Mouse (Mus musculus) heart, postnatal 14 days (tissue): ENCODE results near the gene Nlrp6. TPM values are rescaled to one million over a fixed set of nuclear protein-coding genes. Genes with fewer than 3 reads are reported as not detected.

Source experiments
- DNase-seq, 2 experiments: peaks; one replicate each; pipeline ENCODE4 v3.0.0; 2021 to 2022
- intact Hi-C: fragments of 180-260 bp; cut with DNase I; formaldehyde crosslinking; loops from one replicate; pipeline ENCODE4 v1.15.1; 2025
- total RNA-seq, 2 experiments: library from RNA; stranded (reverse); gene quantifications; 2 replicates each; pipeline ENCODE4 v1.2.3; 2021

Nlrp6 gene
- total RNA-seq, 2 experiments from 2014 or later: not detected

DNA sequence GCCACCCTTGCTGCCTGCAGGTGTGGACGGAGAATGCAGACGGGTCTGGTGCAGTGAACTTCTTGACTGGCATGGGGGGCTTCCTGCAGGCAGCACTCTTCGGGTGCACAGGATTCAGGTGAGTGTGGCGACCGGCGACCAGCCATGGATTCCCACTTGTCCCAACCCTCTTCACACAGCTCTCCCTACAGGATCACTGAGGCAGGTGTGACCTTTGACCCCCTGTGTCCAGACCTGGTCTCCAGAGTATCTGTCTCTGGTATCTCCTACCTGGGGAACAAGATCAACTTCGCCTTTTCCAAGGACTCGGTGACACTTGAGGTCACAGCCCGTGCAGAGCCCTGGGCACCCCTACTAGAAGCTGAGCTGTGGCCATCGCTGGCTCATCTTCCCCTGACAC, 25.6 kb downstream of the Nlrp6 start:
- DNase-seq: no peak
- intact Hi-C loops: no loop called here

DNA sequence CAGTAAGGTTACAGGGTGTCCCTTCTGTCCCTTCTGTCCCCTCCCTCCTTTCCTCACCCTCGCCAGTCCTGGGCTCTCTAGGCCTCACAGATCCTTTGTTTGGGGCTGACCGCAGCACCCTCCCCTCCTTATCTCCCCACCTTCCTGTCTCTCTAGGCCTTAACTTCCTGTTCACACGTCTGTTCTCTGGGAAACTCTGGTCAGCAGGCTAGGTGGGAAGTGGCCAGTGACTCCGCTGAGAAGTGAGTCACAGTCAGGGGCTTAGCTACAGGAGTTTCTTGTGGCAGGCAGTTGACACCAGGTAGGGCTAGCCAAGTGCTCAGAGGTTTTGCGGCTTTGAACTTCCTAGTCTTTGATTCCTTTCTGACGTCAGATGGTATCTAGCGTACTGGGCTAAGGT, 26.3 kb downstream of the Nlrp6 start:
- intact Hi-C loops: no loop called here
- peak in 1 of 2 experiments; percentile 25 for DNase-seq

DNA sequence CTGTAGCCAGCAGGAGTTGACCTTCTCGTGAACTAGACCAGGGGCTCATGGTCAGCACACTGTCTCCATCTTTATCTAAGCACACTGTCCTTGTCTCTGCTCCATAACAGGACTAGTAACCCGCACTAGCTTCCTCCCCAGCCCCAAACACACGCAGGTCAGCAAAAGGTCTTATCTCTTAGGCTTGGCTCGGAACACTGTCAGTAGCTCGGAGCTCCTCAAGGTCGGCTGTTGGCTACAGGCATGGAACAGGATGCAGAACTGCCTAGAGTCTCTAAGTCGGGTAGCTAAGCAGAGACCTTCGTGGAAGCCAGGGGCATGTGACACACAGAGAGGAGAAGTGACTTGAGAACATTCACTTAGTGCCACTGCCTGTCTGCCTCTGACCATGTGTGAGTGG, 27.5 kb downstream of the Nlrp6 start:
- intact Hi-C loops: no loop called here
- DNase-seq: no peak

DNA sequence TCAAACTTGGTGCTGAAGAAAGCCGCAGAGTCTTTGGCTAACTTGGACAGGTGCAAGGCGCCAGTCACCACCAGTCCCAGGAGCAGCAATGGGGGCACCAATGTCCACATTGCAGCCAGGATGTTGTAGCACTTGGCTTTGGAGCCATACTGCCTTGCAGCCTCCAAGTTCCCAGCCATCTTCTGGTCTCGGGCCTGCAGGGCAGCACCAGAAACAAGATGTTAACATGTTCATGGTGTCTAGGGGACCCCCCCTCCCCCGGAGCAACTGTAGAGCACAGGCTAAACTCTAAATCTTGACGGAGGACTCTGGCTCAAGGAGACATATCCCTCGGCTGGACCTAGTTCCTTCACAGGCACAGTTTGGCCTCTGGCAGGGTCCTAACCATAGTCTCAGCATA, 28.6 kb downstream of the Nlrp6 start:
- no peak for DNase-seq
- intact Hi-C loops: no loop called here

DNA sequence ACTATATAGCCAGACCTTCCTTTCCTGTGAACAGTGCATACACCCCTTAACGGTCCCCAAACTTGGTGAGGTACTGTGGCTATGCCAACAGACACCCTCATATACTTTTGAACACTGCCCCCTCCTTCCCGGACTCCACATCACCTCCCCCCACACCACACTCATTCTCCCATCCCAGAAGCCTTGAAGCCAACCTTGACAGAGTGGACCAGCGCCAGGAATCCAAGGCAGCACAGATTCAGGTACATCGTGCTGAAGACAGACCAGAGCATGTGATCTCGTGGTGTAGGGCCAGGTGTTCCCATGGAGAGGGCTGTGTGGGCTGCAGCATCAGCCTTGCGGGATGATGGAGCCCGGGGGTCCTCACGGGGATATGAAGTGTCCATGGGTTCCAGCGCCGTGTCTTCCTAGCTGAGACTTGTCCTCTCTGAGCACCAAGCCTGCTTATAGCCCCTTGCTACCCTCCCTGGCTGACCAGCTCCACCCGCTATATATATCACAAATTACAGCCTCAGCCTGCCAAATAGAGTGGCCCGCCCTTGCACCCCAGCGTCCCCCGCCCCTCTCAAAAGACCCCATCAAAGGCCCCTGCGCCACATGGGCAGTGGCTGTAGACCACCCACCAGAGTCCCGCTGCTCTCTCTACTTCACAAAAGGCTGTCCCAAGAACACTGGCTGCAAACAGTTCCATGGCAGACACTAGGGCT, 29.3 kb downstream of the Nlrp6 start, which contains the start of gene Ifitm5:
Ifitm5 (minus strand) TSS at position 468 of the 707 bp plus-strand sequence.
- DNase-seq: no peak
- intact Hi-C loops: no loop called here

DNA sequence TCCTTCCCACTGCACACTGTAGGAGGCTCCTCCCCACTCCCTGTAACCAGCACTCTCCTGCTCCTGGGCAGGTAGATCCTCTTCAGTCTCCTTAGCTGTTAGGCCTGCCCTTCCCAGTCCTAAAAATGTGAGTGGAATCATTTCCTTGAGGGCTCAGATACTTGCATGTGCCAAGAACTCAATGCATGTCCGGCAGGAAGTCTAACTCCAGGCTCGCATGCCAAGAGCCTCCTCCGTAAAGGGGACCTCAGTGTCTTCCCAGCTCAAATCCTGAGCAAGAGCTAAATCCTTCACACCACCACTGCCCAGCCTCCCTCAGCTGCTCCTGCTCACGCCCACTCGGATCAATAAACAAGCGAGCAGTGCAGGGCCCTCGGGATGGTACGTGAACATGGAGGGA, 30.3 kb downstream of the Nlrp6 start:
- peak; percentile 38 to 59 for DNase-seq
- intact Hi-C loops: no loop called here

DNA sequence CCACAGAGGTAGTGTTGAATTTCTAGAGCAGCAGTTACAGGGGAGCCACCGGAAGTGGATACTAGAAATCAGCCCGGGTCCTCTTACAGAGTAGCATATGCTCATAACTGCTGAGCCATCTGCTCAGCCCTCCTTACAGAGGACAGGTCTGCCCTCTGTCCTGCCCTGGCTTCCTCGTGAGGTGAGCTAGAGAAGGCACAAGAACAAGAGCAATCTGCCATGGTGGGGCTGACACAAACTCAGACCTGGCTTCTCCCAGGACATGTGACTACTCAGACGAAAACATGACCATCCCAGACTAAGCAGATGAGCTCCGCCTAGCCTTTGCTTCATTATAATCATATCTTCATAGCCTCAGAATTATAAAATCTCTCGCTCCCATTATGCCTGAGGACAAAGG, 31.1 kb downstream of the Nlrp6 start:
- no peak for DNase-seq
- intact Hi-C loops: no loop called here

DNA sequence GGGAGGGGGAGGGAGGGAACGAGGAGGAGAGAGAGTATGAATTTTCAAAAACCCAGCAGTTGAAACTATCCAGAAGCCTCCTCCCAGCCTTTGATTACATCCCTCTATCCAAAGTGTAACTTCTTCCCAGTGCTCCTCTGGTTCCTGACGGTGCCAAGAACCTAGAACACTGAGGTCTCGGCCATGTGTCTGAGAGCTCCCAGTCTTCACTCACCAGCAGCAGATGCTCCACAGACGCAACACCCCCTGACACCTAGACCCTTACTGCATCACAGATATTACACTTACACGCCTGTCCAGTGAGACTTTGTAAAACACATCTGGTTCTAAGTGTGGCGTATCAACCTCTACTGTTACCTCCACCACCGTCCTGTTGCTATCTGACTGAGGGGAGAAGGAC, 31.7 kb downstream of the Nlrp6 start:
- intact Hi-C loops: no loop called here
- no peak for DNase-seq

DNA sequence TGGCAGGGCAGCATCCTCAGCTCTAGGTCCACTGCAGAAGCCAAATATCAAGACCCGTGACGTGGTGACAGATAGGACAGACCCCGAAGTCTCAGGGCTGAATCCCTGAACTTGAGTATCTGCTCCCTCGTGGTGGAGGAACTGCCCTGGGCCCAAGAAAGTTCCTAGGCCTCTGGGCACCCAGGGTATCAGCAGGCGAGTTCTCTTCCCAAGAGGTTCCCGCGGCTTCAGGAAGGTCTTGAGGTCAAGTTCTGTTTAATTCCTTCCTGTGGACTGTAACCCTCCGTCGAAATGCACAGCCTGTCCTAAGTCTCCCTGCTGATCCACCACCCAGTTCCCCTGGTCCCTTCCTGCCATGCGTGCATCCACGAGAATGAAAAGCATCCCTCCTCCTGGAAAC, 32.4 kb downstream of the Nlrp6 start:
- DNase-seq: no peak
- intact Hi-C loops: no loop called here

DNA sequence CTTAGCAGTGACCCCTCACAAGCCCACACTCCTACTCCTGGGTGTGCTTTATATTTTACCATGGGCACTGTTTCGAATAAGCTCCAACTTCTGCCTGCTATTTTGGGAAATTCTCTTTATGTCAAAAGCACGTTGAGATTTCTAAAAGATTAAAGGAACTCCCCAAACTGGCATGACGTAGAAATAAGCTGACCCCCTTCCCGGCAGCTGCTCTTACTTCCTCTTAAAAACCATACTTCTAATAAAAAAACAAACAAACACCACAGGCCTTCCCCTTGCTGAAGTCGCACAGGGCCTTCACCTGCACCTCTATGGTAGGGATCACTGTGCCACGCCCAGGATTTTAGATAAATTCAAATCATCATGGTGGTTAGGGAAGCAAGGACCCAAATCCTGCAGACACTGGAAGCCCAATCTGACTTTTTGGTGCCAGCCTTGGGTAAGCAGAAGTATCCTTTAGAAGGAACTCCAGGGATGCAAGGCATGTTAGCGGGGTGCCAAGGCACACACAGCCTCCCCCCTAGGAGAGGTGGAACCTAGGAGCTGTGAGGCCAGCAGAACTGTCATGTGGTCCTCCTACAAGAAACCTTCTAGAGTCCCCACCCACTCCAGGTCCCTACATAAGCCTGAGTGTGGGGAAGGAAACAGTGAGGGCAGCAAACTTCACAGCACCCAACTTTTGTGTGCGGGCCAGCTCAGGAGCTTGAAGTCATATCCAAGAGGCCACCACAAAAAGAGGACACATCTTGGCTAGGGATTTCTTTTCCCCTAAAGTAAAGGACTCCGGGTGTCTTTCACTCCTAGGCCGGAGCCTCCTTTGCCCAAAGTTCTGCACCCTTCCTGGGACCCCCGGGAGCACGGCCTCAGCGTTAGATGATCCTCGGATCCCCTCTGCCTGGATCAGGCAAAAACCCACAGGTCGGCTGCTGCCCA, 33.4 kb downstream of the Nlrp6 start:
- intact Hi-C loops: loop anchor here (2.0 kb wide), 1 partner anchor 13 kb away; the partner anchor contains the start of gene Pgghg

DNA sequence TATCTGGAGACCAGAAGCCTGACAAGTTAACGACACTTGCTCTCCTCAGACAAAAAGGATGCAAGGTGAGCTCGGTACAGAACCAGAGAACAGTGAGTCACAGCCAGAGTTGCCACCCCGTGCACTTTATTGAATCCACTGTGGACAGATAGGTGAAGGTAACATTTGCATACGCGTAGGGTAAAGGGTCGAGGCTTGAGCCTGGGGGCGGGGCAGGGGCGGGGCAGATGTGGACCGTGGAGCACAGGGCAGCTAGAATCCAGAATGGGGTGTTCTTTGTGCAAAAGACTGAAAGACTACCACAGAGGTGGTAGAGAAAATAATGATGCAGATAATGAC, 34.0 kb downstream of the Nlrp6 start:
- no peak for DNase-seq
- intact Hi-C loops: loop anchor here (2.0 to 5.0 kb wide), 2 partner anchors 14 to 47 kb away; partner anchors contain the start of gene Pgghg

More for the DNA sequence above, 33.4 kb downstream of the Nlrp6 start:
- DNase-seq: no peak

DNA sequence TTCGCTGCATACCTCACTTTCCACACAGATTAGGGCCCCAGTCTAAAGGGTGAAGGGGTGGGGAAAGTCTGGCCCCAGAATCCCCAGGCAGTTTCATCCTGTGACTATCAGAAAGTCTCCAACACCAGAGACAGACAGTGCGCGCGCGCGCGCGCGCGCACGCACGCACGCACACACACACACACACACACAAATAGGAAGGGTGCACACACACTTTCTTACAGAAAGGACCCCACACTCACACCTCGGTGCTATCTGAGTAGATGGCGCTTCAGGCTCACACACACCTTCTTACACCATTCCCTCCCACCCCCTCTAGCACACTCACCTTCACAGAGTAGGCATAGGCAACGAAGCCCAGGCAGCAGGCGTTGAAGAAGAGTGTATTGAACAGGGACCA, 34.6 kb downstream of the Nlrp6 start:
- intact Hi-C loops: loop anchor here (2.0 to 5.0 kb wide), 2 partner anchors 15 to 48 kb away; partner anchors contain the start of gene Pgghg
- DNase-seq: no peak

DNA sequence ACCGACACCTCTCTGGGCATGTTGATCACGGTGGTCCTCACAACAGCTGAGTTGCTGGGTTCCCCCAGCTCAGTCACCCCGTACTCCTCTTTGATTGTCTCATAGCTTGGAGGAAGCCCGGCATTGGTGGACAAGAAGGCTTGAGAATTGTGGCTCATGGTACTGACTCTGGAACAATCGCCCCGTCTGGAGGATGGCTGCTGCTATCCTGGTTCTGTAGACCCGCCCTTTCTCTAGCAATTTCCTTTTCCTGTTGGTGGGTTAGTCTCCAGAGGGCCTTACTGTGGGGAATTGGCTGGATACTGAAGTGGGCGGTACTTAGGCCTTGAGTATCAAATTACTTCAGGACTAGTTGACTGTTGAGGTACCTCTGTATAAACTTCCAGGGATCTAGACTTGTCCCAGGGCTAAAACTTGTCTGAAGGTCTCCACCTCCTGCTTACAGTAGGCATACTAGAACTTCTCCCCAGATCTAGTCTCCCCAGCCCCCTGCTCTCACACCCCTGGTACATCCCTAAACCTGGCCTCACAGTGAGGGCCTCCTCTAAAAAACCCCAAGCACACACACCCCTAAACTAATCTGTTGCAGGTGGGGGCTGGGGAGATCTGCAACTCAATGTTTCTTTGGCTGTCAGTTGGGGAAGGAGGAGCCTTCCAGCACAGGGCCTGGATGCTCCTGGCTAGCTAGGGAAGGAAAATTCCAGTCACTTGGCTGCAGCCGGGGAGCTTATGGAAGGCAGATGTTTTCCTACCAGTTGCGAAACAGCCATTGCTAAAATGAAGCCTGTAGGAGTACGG, 35.3 kb downstream of the Nlrp6 start, which contains the start of the genes Gm45717 and Ifitm2:
Gm45717 (minus strand) TSS at position 180 of the 798 bp plus-strand sequence.
Ifitm2 (minus strand) TSS at position 230 of the 798 bp plus-strand sequence.
- intact Hi-C loops: loop anchor here (2.0 to 5.0 kb wide), 2 partner anchors 15 to 49 kb away; partner anchors contain the start of gene Pgghg
- DNase-seq: peak; percentile 80 to 88

DNA sequence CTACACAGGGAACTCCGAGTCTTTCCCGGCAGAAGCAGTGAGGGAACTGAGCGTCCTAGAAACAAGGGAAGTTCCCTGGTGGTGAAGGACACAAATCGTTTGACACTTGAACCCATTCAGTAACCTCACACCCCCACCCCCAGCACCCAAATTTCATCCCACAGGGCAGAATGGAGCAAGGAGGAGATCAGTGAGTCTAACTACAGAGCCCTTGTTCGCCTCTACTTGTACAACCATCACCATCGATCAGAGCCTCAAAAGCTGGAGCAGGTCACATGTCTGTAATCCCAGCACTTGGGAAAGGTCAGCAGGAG, 35.8 kb downstream of the Nlrp6 start:
- no peak for DNase-seq
- intact Hi-C loops: loop anchor here (5.0 kb wide), 1 partner anchor 49 kb away; no protein-coding TSS in a partner anchor

DNA sequence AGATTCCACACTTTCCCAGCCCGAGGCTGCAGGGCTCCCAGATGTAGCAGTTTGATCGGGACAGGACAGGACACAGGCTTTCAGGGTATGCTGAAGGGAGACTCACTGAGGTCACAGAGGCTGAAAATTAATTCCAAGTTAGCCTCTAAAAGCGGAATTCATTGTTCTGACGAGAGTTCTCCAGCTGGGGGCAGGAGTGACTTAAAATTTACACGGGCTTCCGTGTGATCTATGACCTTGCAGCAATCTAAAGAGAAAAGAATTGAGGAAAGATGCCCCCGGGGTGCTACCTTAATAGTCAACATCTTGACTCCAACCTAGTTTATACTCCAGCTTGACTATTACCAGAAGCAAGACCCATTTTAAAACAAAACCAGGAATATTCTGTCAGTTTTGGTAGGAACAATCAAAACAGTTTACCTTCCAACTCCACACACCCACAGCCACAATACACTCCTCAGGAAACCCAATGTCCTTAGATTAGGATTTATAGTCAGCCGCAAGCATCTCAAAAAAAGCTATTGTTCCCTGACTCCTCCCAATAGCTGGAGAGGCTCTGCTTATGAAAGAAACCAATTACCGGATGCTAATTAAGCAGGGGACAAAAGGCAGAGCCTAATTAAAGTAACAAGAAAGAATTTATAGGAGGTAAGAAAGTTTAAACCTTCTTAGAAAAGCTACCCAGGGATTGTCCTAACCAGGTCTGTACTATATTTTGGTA, 38.6 kb downstream of the Nlrp6 start:
- peak; percentile 64 to 67 for DNase-seq
- intact Hi-C loops: loop anchor here (2.0 to 5.0 kb wide), 2 partner anchors 49 to 52 kb away; no protein-coding TSS in a partner anchor

DNA sequence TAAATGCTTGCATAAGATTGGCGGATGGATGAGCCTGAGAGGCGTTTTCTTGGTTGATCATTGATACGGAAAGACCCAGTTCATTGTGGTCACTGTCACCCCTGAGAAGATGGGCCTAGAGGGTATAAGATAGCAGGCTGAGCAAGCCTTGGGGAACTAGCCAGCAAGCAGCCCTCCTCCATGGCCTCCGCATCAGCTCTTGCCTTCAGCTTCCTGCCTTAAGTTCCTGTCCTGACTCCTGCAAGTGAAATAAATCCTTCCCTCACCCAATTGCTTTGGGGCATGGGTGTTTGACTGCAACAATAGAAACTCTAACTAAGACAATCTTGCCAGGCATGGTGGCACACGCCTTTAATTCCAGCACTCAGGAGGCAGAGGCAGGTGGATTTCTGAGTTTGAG, 39.3 kb downstream of the Nlrp6 start:
- no peak for DNase-seq
- intact Hi-C loops: loop anchor here (5.0 kb wide), 1 partner anchor 212 kb away; the partner anchor contains the start of gene Rnh1

DNA sequence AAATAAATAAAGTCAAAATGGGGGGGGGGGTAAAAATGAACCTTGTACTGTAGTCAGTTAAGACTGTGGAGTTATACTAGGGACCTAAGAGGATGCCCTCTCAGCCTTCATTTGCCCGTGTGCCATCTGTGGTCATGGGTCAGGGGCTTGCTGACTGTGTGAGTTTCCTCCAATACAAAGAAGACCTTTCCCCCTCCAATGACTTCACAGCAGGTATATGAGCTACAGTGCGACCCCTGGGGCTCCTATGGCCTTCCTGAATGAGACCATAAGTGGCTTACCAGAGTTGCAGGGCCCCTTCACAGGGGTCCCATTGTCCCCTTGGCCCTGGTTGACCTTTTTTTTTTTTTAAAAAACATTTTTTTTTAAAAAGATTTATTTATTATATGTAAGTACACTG, 40.7 kb downstream of the Nlrp6 start:
- DNase-seq: no peak
- intact Hi-C loops: loop anchor here (5.0 kb wide), 1 partner anchor 211 kb away; the partner anchor contains the start of gene Rnh1

DNA sequence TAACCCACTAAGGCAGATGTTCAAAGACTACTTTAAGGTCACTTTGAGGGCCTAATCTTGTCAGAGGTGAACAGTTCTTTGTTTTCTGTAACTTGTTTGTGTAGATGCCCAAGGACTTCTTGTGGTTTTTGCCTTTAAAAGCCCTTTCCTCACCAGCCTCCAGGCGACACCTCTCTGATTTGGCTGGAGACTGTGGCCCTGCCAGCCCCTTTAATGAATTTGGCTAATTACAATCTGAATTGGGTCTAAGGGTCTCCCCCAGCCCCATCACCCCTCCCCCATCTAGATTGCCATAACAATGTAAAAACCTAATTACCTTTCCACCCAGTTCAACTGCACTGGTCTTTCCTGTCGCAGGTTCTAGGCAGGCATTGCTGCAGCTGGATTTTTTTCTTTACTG, 42.0 kb downstream of the Nlrp6 start:
- DNase-seq: no peak
- intact Hi-C loops: loop anchor here (5.0 kb wide), 1 partner anchor 210 kb away; the partner anchor contains the start of gene Rnh1

DNA sequence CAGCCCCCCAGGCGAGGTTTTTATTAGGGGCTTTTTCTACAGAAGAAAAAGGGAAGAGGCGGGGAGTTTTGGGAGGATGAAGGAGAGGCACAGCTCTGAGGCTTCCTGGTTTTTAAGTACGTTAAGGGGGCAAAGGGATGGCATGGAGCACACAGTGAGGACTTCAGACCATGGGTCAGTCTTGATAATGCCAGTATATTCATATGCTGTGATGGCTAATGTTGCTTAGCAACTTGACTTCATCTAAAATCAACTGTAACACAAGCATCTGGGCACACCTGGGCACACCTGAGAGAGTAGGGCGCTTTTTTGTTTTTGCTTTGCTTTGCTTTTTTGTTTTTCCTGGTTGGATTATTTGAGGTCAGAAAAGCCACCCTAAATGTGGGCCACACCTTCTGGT, 46.2 kb downstream of the Nlrp6 start, which contains the start of gene Ifitm1:
Ifitm1 (plus strand) TSS at position 301 of the 400 bp plus-strand sequence.
- intact Hi-C loops: no loop called here
- DNase-seq: no peak
